Mouse (Mus musculus): ENCODE results near the gene Rnf39.

The Rnf39 gene

DNA sequence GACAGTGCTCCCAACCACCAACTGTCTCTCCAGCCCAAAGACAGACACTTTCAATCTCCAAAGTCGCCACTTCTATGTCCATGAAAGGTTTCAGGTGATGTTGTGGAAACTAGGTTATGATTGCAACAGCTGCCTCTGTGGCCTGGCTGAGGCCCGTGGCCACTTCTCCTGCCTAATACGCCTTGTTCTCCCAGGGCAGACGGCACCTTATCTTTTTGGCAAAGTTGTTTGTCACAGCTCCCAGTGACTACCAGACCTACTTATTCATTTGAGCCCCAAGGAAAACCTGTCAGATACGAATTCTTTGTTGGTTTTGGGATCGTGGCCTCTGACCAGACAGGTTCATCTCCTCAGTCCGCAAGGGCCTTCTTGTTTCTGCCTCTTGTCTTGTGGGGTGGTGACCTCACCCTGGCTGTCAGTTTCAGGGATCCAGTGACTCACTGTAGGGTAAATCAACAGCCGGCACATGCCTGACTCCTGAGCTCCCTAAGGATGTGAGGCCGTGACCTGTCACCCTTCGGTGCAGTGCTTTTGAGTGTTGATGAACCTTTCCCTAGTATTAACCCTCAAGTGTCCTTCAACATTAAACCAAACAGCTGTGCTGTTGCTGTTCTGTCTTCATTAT is 15.1 kb upstream of the Rnf39 start:
- TF ChIP-seq GATA4 (IDR thresholded peaks at IDR 0.05; ENCODE audit: insufficient replicate concordance, low read length), result no peak

GRCm38 (mm10) chr17:36929236-36929932 is 13.3 kb upstream of the Rnf39 start:
- no peak for TF ChIP-seq GATA4 (IDR thresholded peaks at IDR 0.05; ENCODE audit: insufficient replicate concordance, low read length)

DNA sequence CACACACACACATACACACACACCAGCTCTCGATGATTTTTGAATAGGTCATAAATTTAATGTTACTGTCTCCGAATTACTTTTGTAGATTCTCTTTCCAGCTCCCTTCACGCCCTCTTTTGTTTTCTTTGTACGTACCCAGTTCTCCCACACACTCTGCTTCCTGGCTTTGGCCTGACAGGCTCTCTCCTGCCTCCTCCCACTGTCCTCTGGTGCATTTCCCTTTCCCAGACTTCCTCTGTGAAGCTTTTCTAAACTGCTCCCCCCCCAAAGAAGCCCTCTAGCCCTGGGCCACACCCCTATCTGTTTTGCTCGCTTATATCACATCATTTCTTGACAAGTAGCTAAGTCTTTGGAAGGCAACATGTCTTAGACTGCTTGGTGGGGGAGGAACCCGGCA is 12.5 kb upstream of the Rnf39 start:
- no peak for TF ChIP-seq GATA4 (IDR thresholded peaks at IDR 0.05; ENCODE audit: insufficient replicate concordance, low read length)

GRCm38 (mm10) chr17:36931130-36931529 is 11.6 kb upstream of the Rnf39 start:
- TF ChIP-seq GATA4 (IDR thresholded peaks at IDR 0.05; ENCODE audit: insufficient replicate concordance, low read length), result no peak

GRCm38 (mm10) chr17:36931806-36932205 is 10.9 kb upstream of the Rnf39 start:
- no peak for TF ChIP-seq GATA4 (IDR thresholded peaks at IDR 0.05; ENCODE audit: insufficient replicate concordance, low read length)

GRCm38 (mm10) chr17:36938056-36938455 is 4.7 kb upstream of the Rnf39 start:
- TF ChIP-seq GATA4 (IDR thresholded peaks at IDR 0.05; ENCODE audit: insufficient replicate concordance, low read length), result no peak

GRCm38 (mm10) chr17:36942391-36942790 is 327 bp upstream of the Rnf39 start:
- no peak for TF ChIP-seq GATA4 (IDR thresholded peaks at IDR 0.05; ENCODE audit: insufficient replicate concordance, low read length)

- TF ChIP-seq GATA4 (IDR thresholded peaks at IDR 0.05; ENCODE audit: insufficient replicate concordance, low read length), result no peak
These were observed 973 bp downstream of the Rnf39 start for GRCm38 (mm10) chr17:36943691-36944090.

DNA sequence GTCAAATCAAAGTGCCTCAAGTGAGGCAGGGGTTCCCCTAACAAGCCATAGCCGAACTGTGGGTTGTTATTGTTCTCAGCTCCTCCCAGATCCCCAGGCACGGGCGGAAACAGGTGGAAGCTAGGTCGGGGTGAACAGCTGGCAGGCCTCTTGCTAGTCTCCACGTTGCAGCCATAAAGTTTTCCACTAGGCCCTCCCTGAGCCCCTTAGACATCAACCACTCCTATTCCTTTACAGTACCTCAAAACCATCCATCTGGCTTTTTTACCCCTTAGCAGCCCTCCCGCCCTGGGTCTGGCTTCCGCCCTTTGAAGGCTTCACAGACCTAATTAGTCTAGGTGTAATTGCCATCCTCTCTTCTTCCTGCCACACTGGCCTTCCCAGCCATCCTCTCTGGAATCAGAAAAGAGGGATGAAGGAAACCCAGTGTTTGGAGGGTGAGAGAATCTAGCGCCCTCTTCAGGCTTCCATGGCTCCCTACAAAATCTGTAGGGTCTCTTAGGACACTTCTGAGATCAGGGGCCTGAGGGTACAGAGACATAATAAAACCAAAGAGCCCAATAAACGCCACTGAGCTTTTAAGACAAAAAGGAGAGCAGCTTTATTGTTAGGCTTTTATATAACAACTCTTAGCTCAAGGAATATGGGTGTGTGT is 1.5 kb downstream of the Rnf39 start:
- TF ChIP-seq GATA4 (IDR thresholded peaks at IDR 0.05; ENCODE audit: insufficient replicate concordance, low read length), result no peak

- no peak for TF ChIP-seq GATA4 (IDR thresholded peaks at IDR 0.05; ENCODE audit: insufficient replicate concordance, low read length)
These were observed 4.5 kb downstream of the Rnf39 start for GRCm38 (mm10) chr17:36947051-36947819.

- no peak for TF ChIP-seq GATA4 (IDR thresholded peaks at IDR 0.05; ENCODE audit: insufficient replicate concordance, low read length)
These were observed 5.6 kb downstream of the Rnf39 start for GRCm38 (mm10) chr17:36948286-36948685.

DNA sequence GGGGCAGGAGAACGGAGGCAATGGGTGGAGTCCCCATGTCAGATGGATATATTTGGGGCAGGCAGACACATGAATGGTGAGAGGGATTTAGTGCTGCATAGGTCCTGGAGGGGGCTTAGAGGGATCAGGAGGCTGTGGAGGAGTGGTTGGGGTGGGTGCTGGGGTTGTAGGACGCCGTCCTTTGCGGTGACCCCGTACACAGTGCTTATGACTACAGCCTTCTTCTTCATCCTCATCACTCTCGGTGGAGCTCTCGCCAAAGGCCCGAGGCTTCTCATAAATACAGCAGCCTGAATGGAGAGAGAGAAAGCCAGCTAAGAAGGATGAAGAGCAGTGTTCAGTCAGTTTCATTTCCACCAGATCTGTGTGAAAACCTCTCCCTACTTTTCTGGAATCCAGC is 6.5 kb downstream of the Rnf39 start:
- no peak for TF ChIP-seq GATA4 (IDR thresholded peaks at IDR 0.05; ENCODE audit: insufficient replicate concordance, low read length)

DNA sequence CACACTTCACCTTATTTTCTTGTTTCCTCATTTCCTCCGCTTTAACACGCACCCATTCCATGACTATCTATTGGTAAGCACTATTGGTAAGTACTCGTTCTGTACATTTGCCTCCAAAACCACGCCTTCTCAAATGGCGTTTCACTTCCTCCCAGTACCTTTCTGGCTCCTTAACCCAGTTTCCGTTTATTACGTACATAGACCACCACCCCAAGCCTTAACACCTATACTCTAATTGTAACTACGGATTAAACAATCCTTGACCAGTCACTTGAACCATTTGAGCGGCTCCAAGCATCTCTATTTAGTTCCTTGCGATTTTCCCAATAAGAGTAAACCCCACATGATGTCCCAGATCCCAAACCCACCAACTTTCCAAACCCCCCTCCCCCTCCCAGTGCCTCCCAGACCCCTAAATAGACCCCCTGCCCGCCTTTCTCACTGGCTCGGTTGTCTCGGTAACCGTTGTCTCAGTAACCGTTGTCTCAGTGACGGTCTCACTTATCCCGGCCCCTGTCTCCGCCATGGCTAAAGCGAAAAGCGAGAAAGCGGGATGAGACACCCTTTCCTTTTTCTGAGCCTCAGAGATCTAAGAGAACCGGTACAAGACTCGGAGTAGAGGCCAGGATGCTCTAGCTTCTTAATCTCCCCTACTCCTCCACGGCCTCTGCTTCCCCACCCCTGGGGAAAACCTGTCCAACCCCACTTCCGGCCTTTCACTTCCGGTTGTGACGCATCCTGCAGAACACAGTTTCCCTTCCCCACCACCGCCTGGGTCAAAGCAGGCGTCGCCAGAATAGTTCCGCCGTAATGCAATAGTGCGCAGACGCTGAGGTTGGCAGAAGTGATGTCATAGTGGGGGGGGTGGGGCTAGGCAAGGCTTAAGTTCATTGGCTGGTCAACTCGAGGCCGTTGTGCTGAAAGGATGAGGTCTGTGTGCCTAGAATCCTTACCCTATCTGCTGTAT is 8.5 kb downstream of the Rnf39 start, which contains the start of gene Ppp1r11:
TSS of gene Ppp1r11 (minus strand) at position 761 of the 967 bp plus-strand sequence.
- no peak for TF ChIP-seq GATA4 (IDR thresholded peaks at IDR 0.05; ENCODE audit: insufficient replicate concordance, low read length)

GRCm38 (mm10) chr17:36952631-36953030 is 9.9 kb downstream of the Rnf39 start:
- TF ChIP-seq GATA4 (IDR thresholded peaks at IDR 0.05; ENCODE audit: insufficient replicate concordance, low read length), result no peak
